Mouse (Mus musculus): ENCODE results near the gene Rplp2.
A peak's percentile ranks its signal among the peaks of the same experiment; 100 is the strongest.
"Not testable (repeated sequence)": the region's sequence is repeated elsewhere in the genome, so short reads cannot be mapped to it uniquely, and the experiment has no call there.

The Rplp2 gene

GRCm38 (mm10) chr7:141447110-141447991, at the start of gene Rplp2:
TSS of gene Rplp2 (plus strand) at chr7:141447370.
- peak; percentile 93 to 97 for DNase-seq

- peak; percentile 68 to 79 for DNase-seq
Measured at GRCm38 (mm10) chr7:141403305-141403704, 43.9 kb upstream of the Rplp2 start.

GRCm38 (mm10) chr7:141405466-141405865, 41.7 kb upstream of the Rplp2 start:
- DNase-seq: no peak

- DNase-seq: not testable (repeated sequence)
Measured at GRCm38 (mm10) chr7:141407670-141408069, 39.5 kb upstream of the Rplp2 start.

GRCm38 (mm10) chr7:141408833-141409232, 38.3 kb upstream of the Rplp2 start:
- peak; percentile 89 to 93 for DNase-seq

GRCm38 (mm10) chr7:141410631-141411030, 36.5 kb upstream of the Rplp2 start:
- no peak for DNase-seq

GRCm38 (mm10) chr7:141411667-141412066, 35.5 kb upstream of the Rplp2 start:
- no peak for DNase-seq

- DNase-seq: no peak
Measured at GRCm38 (mm10) chr7:141413331-141413730, 33.8 kb upstream of the Rplp2 start.

GRCm38 (mm10) chr7:141413809-141414584, 33.2 kb upstream of the Rplp2 start, which contains the start of gene Gatd1:
TSS of gene Gatd1 (minus strand) at chr7:141414136.
- peak; percentile 100 for DNase-seq

GRCm38 (mm10) chr7:141416144-141416841, 30.9 kb upstream of the Rplp2 start:
- DNase-seq: no peak

GRCm38 (mm10) chr7:141417731-141418681, 29.2 kb upstream of the Rplp2 start:
- DNase-seq: no peak

GRCm38 (mm10) chr7:141418970-141419369, 28.2 kb upstream of the Rplp2 start:
- peak in 1 of 2 experiments; percentile 75 for DNase-seq

GRCm38 (mm10) chr7:141420030-141420702, 27.0 kb upstream of the Rplp2 start:
- no peak for DNase-seq

GRCm38 (mm10) chr7:141423811-141424210, 23.4 kb upstream of the Rplp2 start:
- no peak for DNase-seq

- DNase-seq: no peak
Measured at GRCm38 (mm10) chr7:141426948-141427730, 20.0 kb upstream of the Rplp2 start.

GRCm38 (mm10) chr7:141428701-141429100, 18.5 kb upstream of the Rplp2 start:
- DNase-seq: no peak

GRCm38 (mm10) chr7:141429310-141429709, 17.9 kb upstream of the Rplp2 start, which contains the start of gene Cend1:
TSS of gene Cend1 (minus strand) at chr7:141429491.
- DNase-seq: peak; percentile 58 to 79

- no peak for DNase-seq
Measured at GRCm38 (mm10) chr7:141429840-141430584, 17.2 kb upstream of the Rplp2 start.

GRCm38 (mm10) chr7:141430585-141431240, 16.5 kb upstream of the Rplp2 start:
- no peak for DNase-seq
